Mouse (Mus musculus): ENCODE data around the gene Atp6v0b. TPM values are rescaled to one million over a fixed set of nuclear protein-coding genes. Genes with fewer than 3 reads are reported as not detected.

Atp6v0b gene
- total and polyA plus RNA-seq, 2 experiments from 2014 or later: 557 to 599 TPM

DNA sequence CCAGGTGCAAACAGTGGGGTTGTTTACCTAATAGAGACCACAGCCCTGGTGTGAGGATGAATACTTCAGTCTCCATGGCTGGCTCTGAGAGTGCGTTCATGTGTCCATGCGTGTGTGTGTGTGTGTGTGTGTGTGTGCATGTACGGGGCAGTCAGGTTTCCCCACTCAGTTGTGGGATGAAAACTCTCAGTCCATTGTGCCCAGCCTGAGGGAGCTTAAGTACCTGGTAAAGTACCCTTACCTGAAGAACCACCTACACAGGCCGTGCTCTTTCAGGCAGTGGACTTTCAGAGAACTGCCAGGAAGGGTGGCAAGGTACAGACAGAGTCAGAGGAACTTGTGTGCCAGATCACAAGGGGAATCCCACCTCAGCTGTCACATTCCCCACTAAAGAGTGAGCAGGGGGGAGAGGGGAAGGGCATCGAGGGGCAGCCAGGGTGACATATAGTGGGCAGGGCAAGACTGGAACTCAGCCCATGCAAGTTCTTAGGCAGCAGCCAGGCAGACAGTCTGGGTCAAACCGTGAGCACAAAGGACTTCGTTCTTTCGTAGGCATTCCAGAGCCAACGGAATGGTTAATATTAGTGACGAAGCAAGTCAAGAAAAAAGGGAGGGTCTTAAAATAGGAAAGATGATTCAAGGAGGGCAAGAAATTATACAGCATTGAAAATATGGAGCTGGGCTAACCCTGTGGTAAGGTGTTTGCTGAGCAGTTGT lies 34.8 kb downstream of the Atp6v0b start:
- H3K4me3 ChIP-seq (ENCODE audit: low read depth, low read length): no peak overlapping the region
- H3K4me1 ChIP-seq (ENCODE audit: insufficient read depth): no peaks in the 10 kb centered on the region
- ATAC-seq (no peak), DNase-seq (no peak)
- no peaks in the 10 kb centered on the region for H3K27me3 ChIP-seq (ENCODE audit: insufficient read depth, low read length)
- no peak overlapping the region for H3K4me2 ChIP-seq (ENCODE audit: low read depth)
- no peak overlapping the region for H3K9ac ChIP-seq
- TF ChIP-seq CTCF (IDR thresholded peaks at IDR 0.05; ENCODE audit: low read depth): no peak
- no peak overlapping the region for H3K27ac ChIP-seq (ENCODE audit: low read depth, low read length)
- WGBS: 79% methylated on average over 10 of the region's 10 CpGs
- H3K36me3 ChIP-seq (ENCODE audit: insufficient read depth): no peaks in the 10 kb centered on the region
- no peaks in the 10 kb centered on the region for H3K9me3 ChIP-seq (ENCODE audit: low read length)

GRCm38 (mm10) chr4:117850871-117851270 lies 36.3 kb downstream of the Atp6v0b start:
- H3K36me3 ChIP-seq (ENCODE audit: insufficient read depth): no peaks in the 10 kb centered on the region
- ATAC-seq: no peak
- no peaks in the 10 kb centered on the region for H3K4me1 ChIP-seq (ENCODE audit: insufficient read depth)
- H3K9me3 ChIP-seq (ENCODE audit: low read length): no peaks in the 10 kb centered on the region
- DNase-seq: no peak
- H3K9ac ChIP-seq: no peak overlapping the region
- WGBS: 81% methylated on average over 7 of the region's 7 CpGs
- no peak for TF ChIP-seq CTCF (IDR thresholded peaks at IDR 0.05; ENCODE audit: low read depth)
- no peak overlapping the region for H3K4me3 ChIP-seq (ENCODE audit: low read depth, low read length)
- no peak overlapping the region for H3K27ac ChIP-seq (ENCODE audit: low read depth, low read length)
- H3K27me3 ChIP-seq (ENCODE audit: insufficient read depth, low read length): no peaks in the 10 kb centered on the region
- no peak overlapping the region for H3K4me2 ChIP-seq (ENCODE audit: low read depth)

DNA sequence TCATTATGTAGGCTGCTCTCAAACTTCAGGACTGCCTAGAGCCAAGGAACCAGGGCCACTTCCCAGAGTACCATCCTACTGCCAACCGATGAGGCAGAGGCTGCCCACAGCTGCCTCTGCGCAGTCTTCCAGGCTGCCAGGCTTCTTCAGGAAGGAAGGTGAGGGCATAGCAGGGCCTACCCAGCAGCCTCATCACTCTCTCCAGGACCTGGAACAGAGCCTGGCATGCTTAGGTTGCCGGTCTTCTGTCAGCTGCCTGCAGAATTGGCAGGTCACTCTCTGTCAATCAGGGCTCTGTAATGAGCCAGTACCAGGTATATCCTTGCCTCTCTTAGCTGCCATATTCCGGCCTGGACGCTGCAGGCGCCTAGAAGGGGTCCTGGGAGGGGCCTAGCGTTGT lies 37.0 kb downstream of the Atp6v0b start:
- H3K4me2 ChIP-seq (ENCODE audit: low read depth): no peak overlapping the region
- H3K9ac ChIP-seq: no peak overlapping the region
- H3K27ac ChIP-seq (ENCODE audit: low read depth, low read length): no peak overlapping the region
- H3K4me3 ChIP-seq (ENCODE audit: low read depth, low read length): no peak overlapping the region
- no peak for TF ChIP-seq CTCF (IDR thresholded peaks at IDR 0.05; ENCODE audit: low read depth)
- no peak for ATAC-seq
- H3K4me1 ChIP-seq (ENCODE audit: insufficient read depth): no peaks in the 10 kb centered on the region
- H3K36me3 ChIP-seq (ENCODE audit: insufficient read depth): no peaks in the 10 kb centered on the region
- no peaks in the 10 kb centered on the region for H3K27me3 ChIP-seq (ENCODE audit: insufficient read depth, low read length)
- no peak for DNase-seq
- no peaks in the 10 kb centered on the region for H3K9me3 ChIP-seq (ENCODE audit: low read length)
- WGBS: 72% methylated on average over 7 of the region's 7 CpGs

GRCm38 (mm10) chr4:117849506-117849905 lies 37.6 kb downstream of the Atp6v0b start:
- Histone ChIP-seq H3K9ac (no peak overlapping the region), H3K27ac (ENCODE audit: low read depth, low read length) (no peak overlapping the region)
- DNase-seq: no peak

GRCm38 (mm10) chr4:117849063-117849462 lies 38.1 kb downstream of the Atp6v0b start:
- Histone ChIP-seq H3K4me2 (ENCODE audit: low read depth) (no peak overlapping the region), H3K4me3 (ENCODE audit: low read depth, low read length) (no peak overlapping the region), H3K27ac (ENCODE audit: low read depth, low read length) (no peak overlapping the region), H3K4me1 (ENCODE audit: insufficient read depth) (no peaks in the 10 kb centered on the region), H3K27me3 (ENCODE audit: insufficient read depth, low read length) (no peaks in the 10 kb centered on the region), H3K9ac (no peak overlapping the region), H3K9me3 (ENCODE audit: low read length) (no peaks in the 10 kb centered on the region), H3K36me3 (ENCODE audit: insufficient read depth) (no peaks in the 10 kb centered on the region)
- TF ChIP-seq CTCF (IDR thresholded peaks at IDR 0.05; ENCODE audit: low read depth): no peak
- ATAC-seq (peak; percentile 14; the same call in 1 of the 2 replicates), DNase-seq (no peak)
- 52% methylated on average over 17 of the region's 17 CpGs for WGBS

More at GRCm38 (mm10) chr4:117849506-117849905, 37.6 kb downstream of the Atp6v0b start:
- Histone ChIP-seq H3K4me2 (ENCODE audit: low read depth) (no peak overlapping the region), H3K4me1 (ENCODE audit: insufficient read depth) (no peaks in the 10 kb centered on the region), H3K9me3 (ENCODE audit: low read length) (no peaks in the 10 kb centered on the region), H3K27me3 (ENCODE audit: insufficient read depth, low read length) (no peaks in the 10 kb centered on the region), H3K36me3 (ENCODE audit: insufficient read depth) (no peaks in the 10 kb centered on the region), H3K4me3 (ENCODE audit: low read depth, low read length) (no peak overlapping the region)
- no peak for TF ChIP-seq CTCF (IDR thresholded peaks at IDR 0.05; ENCODE audit: low read depth)
- ATAC-seq: peak; percentile 58
- 30% methylated on average over 5 of the region's 5 CpGs for WGBS

DNA sequence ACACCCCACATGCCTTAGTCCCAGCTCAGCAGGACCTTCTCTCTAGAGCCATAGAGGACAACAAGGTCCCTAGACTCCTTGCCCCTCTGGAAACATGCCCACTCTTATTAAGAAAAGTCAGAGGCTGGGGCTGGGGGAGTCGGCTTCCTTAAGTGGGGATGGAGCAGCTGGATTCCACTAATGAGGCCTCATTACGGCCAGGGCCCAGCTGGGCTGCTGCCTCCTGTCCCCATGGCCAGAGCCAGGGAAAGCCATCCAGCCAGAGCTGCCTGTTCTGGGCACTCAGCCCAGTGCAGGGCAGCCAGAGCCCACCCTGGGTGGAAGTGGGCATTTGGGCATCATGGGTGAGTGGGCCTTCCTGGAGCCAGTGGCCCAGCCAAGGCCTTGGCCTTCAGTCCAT lies 40.1 kb downstream of the Atp6v0b start:
- ATAC-seq (peak; percentile 77), DNase-seq (peak; percentile 52)
- Histone ChIP-seq H3K27ac (ENCODE audit: low read depth, low read length) (no peak overlapping the region), H3K4me1 (ENCODE audit: insufficient read depth) (no peaks in the 10 kb centered on the region), H3K4me2 (ENCODE audit: low read depth) (no peak overlapping the region), H3K9ac (no peak overlapping the region), H3K9me3 (ENCODE audit: low read length) (no peaks in the 10 kb centered on the region), H3K36me3 (ENCODE audit: insufficient read depth) (no peaks in the 10 kb centered on the region), H3K27me3 (ENCODE audit: insufficient read depth, low read length) (no peaks in the 10 kb centered on the region), H3K4me3 (ENCODE audit: low read depth, low read length) (no peak overlapping the region)
- 17% methylated on average over 2 of the region's 2 CpGs for WGBS
- TF ChIP-seq CTCF (IDR thresholded peaks at IDR 0.05; ENCODE audit: low read depth): no peak

GRCm38 (mm10) chr4:117846261-117846660 lies 40.9 kb downstream of the Atp6v0b start:
- H3K27me3 ChIP-seq (ENCODE audit: insufficient read depth, low read length): no peaks in the 10 kb centered on the region
- no peaks in the 10 kb centered on the region for H3K4me1 ChIP-seq (ENCODE audit: insufficient read depth)
- DNase-seq (no peak), ATAC-seq (no peak)
- TF ChIP-seq CTCF (IDR thresholded peaks at IDR 0.05; ENCODE audit: low read depth): no peak
- H3K27ac ChIP-seq (ENCODE audit: low read depth, low read length): no peak overlapping the region
- no peaks in the 10 kb centered on the region for H3K36me3 ChIP-seq (ENCODE audit: insufficient read depth)
- 95% methylated on average over 4 of the region's 4 CpGs for WGBS
- H3K4me3 ChIP-seq (ENCODE audit: low read depth, low read length): no peak overlapping the region
- no peaks in the 10 kb centered on the region for H3K9me3 ChIP-seq (ENCODE audit: low read length)
- no peak overlapping the region for H3K4me2 ChIP-seq (ENCODE audit: low read depth)
- H3K9ac ChIP-seq: no peak overlapping the region

Measured in forebrain, postnatal 0 days (tissue).